Mouse (Mus musculus): ENCODE results near the gene Ttc23. TPM values are rescaled to one million over a fixed set of nuclear protein-coding genes. Genes with fewer than 3 reads are reported as not detected.
A peak's percentile ranks its signal among the peaks of the same experiment; 100 is the strongest.

Ttc23 gene
- polyA plus RNA-seq, 1 experiment from 2014 or later = 8.9 TPM

GRCm38 (mm10) chr7:67797065-67797464, 149.9 kb downstream of the Ttc23 start:
- Histone ChIP-seq H3K9ac (replicated peaks) (no peak overlapping the region), H3K4me3 (no peak overlapping the region), H3K4me2 (replicated peaks) (no peak overlapping the region), H3K27ac (replicated peaks) (no peak overlapping the region), H3K27me3 (no peaks in the 10 kb centered on the region), H3K36me3 (no peaks in the 10 kb centered on the region), H3K9me3 (no peaks in the 10 kb centered on the region), H3K4me1 (no peaks in the 10 kb centered on the region)
- ATAC-seq (replicated peaks) = no peak
- 46% methylated on average over 8 of the region's 8 CpGs for WGBS

GRCm38 (mm10) chr7:67798476-67798875, 151.3 kb downstream of the Ttc23 start:
- ATAC-seq (replicated peaks) = no peak
- H3K4me3 ChIP-seq = no peak overlapping the region
- peaks cover 4% of the 10 kb centered on the region for H3K4me1 ChIP-seq
- H3K36me3 ChIP-seq = no peaks in the 10 kb centered on the region
- H3K27ac ChIP-seq (replicated peaks) = no peak overlapping the region
- H3K9me3 ChIP-seq = no peaks in the 10 kb centered on the region
- H3K4me2 ChIP-seq (replicated peaks) = no peak overlapping the region
- H3K27me3 ChIP-seq = no peaks in the 10 kb centered on the region
- H3K9ac ChIP-seq (replicated peaks) = no peak overlapping the region
- WGBS = 91% methylated on average over 4 of the region's 4 CpGs

- no peaks in the 10 kb centered on the region for H3K9me3 ChIP-seq
- no peaks in the 10 kb centered on the region for H3K27me3 ChIP-seq
- ATAC-seq (replicated peaks) = no peak
- WGBS = 89% methylated on average over 6 of the region's 6 CpGs
- H3K36me3 ChIP-seq = no peaks in the 10 kb centered on the region
- peaks cover 10% of the 10 kb centered on the region for H3K4me1 ChIP-seq
- H3K4me2 ChIP-seq (replicated peaks) = no peak overlapping the region
- H3K9ac ChIP-seq (replicated peaks) = no peak overlapping the region
- H3K27ac ChIP-seq (replicated peaks) = no peak overlapping the region
- no peak overlapping the region for H3K4me3 ChIP-seq
These were observed 153.3 kb downstream of the Ttc23 start for GRCm38 (mm10) chr7:67800547-67800946.

- ATAC-seq (replicated peaks) = no peak
- Histone ChIP-seq H3K9ac (replicated peaks) (no peak overlapping the region), H3K27ac (replicated peaks) (no peak overlapping the region), H3K4me3 (no peak overlapping the region), H3K4me2 (replicated peaks) (no peak overlapping the region), H3K9me3 (no peaks in the 10 kb centered on the region), H3K36me3 (no peaks in the 10 kb centered on the region), H3K27me3 (no peaks in the 10 kb centered on the region), H3K4me1 (peaks cover 10% of the 10 kb centered on the region)
- 71% methylated on average over 4 of the region's 4 CpGs for WGBS
These were observed 153.8 kb downstream of the Ttc23 start for GRCm38 (mm10) chr7:67801022-67801421.

DNA sequence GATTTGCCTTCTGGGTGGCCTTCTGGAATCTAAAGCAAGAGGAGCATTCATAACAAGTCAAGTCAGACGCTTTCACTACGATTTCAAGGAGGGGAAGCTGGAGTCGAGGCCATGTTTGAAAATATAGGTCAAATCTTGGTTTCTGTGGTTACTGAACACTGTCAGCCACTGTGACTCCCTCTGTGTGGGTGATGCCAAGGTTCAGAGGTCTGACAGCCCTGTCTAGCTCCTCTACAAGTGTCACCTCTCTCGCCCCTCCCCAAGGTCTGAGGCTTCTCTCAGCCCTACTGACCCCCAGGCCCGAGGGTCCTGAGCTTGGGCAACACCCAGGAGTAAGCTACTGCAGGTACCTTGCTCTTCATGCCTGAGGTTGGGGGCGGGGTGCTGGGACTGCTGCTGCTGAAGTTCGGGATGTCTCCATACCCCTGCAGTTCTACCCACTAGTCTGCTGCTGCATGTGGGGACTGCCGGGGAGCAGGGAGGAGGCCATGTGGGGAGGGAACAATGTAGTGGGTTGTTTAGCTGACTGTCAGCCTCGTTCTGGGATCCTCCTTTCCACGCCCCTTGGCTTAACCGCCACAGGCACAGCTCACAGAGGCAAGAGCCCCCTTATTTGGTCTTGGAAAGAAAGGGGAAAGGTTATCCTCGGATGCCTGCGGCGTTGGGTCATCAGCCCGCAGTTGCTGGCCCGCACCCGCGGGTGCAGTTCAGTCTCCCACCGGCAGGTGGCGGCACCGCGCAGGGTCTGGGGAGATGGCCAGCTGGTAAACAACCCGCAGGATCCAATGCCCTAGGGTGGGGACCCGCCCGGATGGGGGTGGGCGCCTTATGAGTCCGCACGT, 156.0 kb downstream of the Ttc23 start:
- 17% methylated on average over 28 of the region's 28 CpGs for WGBS
- H3K4me2 ChIP-seq (replicated peaks) = peak overlapping the region; percentile 75
- H3K9me3 ChIP-seq = no peaks in the 10 kb centered on the region
- no peaks in the 10 kb centered on the region for H3K27me3 ChIP-seq
- peaks cover 10% of the 10 kb centered on the region for H3K4me1 ChIP-seq
- H3K4me3 ChIP-seq = peak overlapping the region; percentile 43
- no peak overlapping the region for H3K27ac ChIP-seq (replicated peaks)
- ATAC-seq (replicated peaks) = peak; percentile 78
- H3K36me3 ChIP-seq = no peaks in the 10 kb centered on the region
- H3K9ac ChIP-seq (replicated peaks) = peak overlapping the region; percentile 47

DNA sequence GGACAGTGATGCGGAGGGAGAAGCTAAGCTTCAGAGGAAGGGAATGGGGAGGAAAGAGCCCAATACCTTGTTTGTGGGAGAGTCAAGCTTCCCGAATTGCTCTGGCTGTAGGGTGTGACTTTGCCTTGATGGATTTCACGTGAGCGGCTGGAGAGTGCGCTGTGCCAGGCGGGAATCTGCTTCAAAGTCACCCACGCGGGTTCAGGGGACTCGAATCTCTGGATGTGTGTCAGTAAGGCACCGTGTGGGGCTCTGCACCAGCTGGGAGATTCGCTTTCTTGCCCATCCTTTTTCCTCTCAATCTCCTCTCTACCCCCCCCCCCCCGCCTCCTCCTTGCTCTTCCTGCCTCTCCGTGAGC, 156.6 kb downstream of the Ttc23 start:
- Histone ChIP-seq H3K9ac (replicated peaks) (peak overlapping the region; percentile 47), H3K9me3 (no peaks in the 10 kb centered on the region), H3K4me1 (peaks cover 10% of the 10 kb centered on the region), H3K4me2 (replicated peaks) (peak overlapping the region; percentile 75), H3K27me3 (no peaks in the 10 kb centered on the region), H3K27ac (replicated peaks) (no peak overlapping the region), H3K4me3 (peak overlapping the region; percentile 43), H3K36me3 (no peaks in the 10 kb centered on the region)
- ATAC-seq (replicated peaks) = peak; percentile 78
- 17% methylated on average over 12 of the region's 13 CpGs for WGBS

Small RNAs within 50 kb of the gene (microRNA-seq; reads per million reads assigned to microRNA genes)
- gene Gm23844 = not detected

Other genes with a start within 250 kb of the Ttc23 start
- gene Lrrc28, start 2.1 kb upstream of the Ttc23 start, polyA plus RNA-seq (2015; fragmentation: Nextera tagmentation; extraction: Ambion mirVana) = 29.2 and 31.0 TPM in 2 replicates
- gene Synm, start 112.3 kb downstream of the Ttc23 start, polyA plus RNA-seq (2015; fragmentation: Nextera tagmentation; extraction: Ambion mirVana) = 3.8 and 4.5 TPM in 2 replicates

Data from forebrain, embryonic 15.5 days (tissue).